Mouse (Mus musculus): Measurements from ENCODE around the gene Ggct. TPM values are rescaled to one million over a fixed set of nuclear protein-coding genes. Genes with fewer than 3 reads are reported as not detected.

Ggct gene
- total RNA-seq, 2 experiments from 2014 or later: 9.3 to 13.7 TPM

- DNase-seq: no peak
- intact Hi-C loops (cut with DNase I): no loop called here
These were observed 5.0 kb upstream of the Ggct start for GRCm38 (mm10) chr6:54997726-54998125.

- intact Hi-C loops (cut with DNase I): no loop called here
- DNase-seq: no peak
These were observed 3.6 kb upstream of the Ggct start for GRCm38 (mm10) chr6:54996361-54996760.

DNA sequence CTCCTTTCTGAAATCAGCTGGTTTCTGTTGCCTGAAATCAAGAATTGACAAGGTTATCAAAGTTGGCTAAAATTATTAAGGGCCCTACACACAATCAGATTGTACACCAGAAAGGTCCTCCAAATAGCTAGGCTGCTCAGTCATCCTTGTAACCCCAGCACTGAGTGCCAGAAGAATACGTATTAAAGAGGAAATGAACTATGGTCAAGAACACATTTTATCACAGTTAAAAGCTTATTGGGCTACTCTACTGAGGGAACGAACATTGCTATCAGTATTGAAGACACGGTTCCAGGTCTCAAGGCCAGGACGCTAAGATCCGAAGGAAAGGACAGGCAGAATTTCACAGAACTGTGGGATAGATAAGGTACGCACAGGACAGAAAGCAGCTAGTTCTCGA lies 609 bp downstream of the Ggct start:
- DNase-seq: no peak
- intact Hi-C loops (cut with DNase I): loop anchor here (2.0 to 5.0 kb wide), 4 partner anchors 19 to 287 kb away; partner anchors contain the start of genes Nod1 and Znrf2

- no peak for DNase-seq
- intact Hi-C loops (cut with DNase I): loop anchor here (5.0 kb wide), 1 partner anchor 174 kb away; the partner anchor contains the start of gene Znrf2
These were observed 1.6 kb downstream of the Ggct start for GRCm38 (mm10) chr6:54991189-54991588.

- intact Hi-C loops (cut with DNase I): no loop called here
- no peak for DNase-seq
These were observed 4.6 kb downstream of the Ggct start for GRCm38 (mm10) chr6:54988141-54988540.

- no peak for DNase-seq
- intact Hi-C loops (cut with DNase I): no loop called here
These were observed 8.7 kb downstream of the Ggct start for GRCm38 (mm10) chr6:54984096-54984495.

GRCm38 (mm10) chr6:54983526-54984050 lies 9.2 kb downstream of the Ggct start:
- no peak for DNase-seq
- intact Hi-C loops (cut with DNase I): no loop called here

GRCm38 (mm10) chr6:54979426-54979825 lies 13.3 kb downstream of the Ggct start:
- intact Hi-C loops (cut with DNase I): loop anchor here (10.0 kb wide), 1 partner anchor 385 kb away; the partner anchor contains the start of genes Fkbp14 and Plekha8
- DNase-seq: no peak

GRCm38 (mm10) chr6:54975616-54976015 lies 17.1 kb downstream of the Ggct start:
- intact Hi-C loops (cut with DNase I): loop anchor here (10.0 kb wide), 1 partner anchor 381 kb away; the partner anchor contains the start of genes Fkbp14 and Plekha8
- DNase-seq: no peak

- intact Hi-C loops (cut with DNase I): loop anchor here (5.0 to 10.0 kb wide), 3 partner anchors 37 to 380 kb away; partner anchors contain the start of genes Fkbp14 and Plekha8
- peak; percentile 36 to 52 for DNase-seq
These were observed 18.2 kb downstream of the Ggct start for GRCm38 (mm10) chr6:54974501-54974900.

GRCm38 (mm10) chr6:54972929-54973211 lies 19.9 kb downstream of the Ggct start:
- DNase-seq: peak; percentile 40 to 46
- intact Hi-C loops (cut with DNase I): loop anchor here (2.0 to 10.0 kb wide), 5 partner anchors 20 to 378 kb away; partner anchors contain the start of genes Fkbp14, Ggct, Plekha8 and Znrf2

DNA sequence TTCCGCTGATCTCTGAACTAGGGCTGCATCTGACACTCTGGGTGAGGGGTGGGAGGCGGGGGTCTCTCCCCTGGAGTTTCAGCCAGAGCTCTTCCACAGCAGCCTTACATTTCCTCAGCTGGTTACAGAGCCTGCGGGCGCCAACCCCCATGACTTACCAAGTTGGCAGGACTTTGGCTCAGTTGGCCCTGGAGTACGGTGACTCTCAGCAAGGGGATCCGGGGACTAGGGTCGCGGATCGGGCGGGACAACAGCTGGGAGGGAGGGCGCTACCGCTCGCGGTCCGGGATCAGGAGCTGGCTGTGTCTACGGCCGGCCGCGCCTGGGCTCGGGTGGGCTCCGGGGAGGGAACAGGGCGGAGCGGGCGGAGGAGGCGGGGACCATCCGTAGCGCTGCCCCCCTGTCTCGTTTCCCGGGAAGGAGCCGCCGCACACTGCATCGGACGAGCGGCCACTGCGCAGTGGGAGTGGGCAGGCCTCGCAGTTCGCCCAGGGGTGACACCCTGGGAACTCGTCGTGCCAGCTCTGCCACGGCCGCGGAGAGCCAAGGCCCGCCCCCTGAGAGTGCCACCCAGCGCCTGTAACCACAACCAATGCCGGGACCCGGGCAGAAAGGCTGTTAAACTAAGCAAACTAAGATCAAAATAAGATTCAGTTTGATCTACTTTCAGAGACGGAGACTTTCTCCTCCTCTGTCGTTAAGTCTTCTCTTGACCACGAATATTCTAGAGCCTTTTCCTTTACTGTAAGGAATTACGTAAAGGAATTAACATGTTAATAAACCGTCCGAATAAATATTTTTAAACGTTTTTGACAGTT lies 20.4 kb downstream of the Ggct start, which contains the start of gene Nod1:
Gene Nod1 (minus strand): TSS at position 502 of the 818 bp plus-strand sequence.
- intact Hi-C loops (cut with DNase I): loop anchor here (2.0 to 10.0 kb wide), 5 partner anchors 20 to 378 kb away; partner anchors contain the start of genes Fkbp14, Ggct, Plekha8 and Znrf2
- DNase-seq: peak; percentile 85 to 89

- intact Hi-C loops (cut with DNase I): loop anchor here (2.0 to 10.0 kb wide), 5 partner anchors 21 to 377 kb away; partner anchors contain the start of genes Fkbp14, Ggct, Plekha8 and Znrf2
- peak; percentile 48 to 57 for DNase-seq
These were observed 21.0 kb downstream of the Ggct start for GRCm38 (mm10) chr6:54971731-54972110.

GRCm38 (mm10) chr6:54970506-54970905 lies 22.2 kb downstream of the Ggct start:
- no peak for DNase-seq
- intact Hi-C loops (cut with DNase I): loop anchor here (5.0 to 10.0 kb wide), 3 partner anchors 33 to 376 kb away; partner anchors contain the start of genes Fkbp14 and Plekha8

- DNase-seq: no peak
- intact Hi-C loops (cut with DNase I): loop anchor here (5.0 to 10.0 kb wide), 3 partner anchors 32 to 375 kb away; partner anchors contain the start of genes Fkbp14 and Plekha8
These were observed 22.9 kb downstream of the Ggct start for GRCm38 (mm10) chr6:54969801-54970200.

DNA sequence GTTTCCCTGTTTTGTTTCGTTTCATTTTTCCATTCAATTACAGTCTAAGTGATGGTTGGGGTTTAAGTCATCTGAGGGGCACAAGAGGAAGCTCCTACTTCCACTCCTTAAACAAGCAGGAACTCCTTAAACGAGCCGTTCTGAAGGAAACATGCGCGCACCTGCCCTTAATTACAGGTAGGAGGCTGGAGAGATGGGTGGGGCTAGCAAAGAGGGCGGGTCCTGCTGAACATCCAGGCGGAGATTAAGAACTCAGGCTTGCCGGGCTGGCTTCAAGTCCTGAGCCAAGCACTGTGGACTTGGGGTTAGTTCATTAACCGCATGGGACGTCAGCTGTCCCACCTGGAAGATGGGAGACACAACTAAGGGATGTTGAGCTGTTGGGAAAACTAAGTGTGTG lies 25.2 kb downstream of the Ggct start:
- DNase-seq: no peak
- intact Hi-C loops (cut with DNase I): no loop called here

GRCm38 (mm10) chr6:54965234-54965633 lies 27.5 kb downstream of the Ggct start:
- intact Hi-C loops (cut with DNase I): no loop called here
- DNase-seq: no peak

GRCm38 (mm10) chr6:54964755-54965154 lies 28.0 kb downstream of the Ggct start:
- intact Hi-C loops (cut with DNase I): no loop called here
- DNase-seq: no peak

- DNase-seq: no peak
- intact Hi-C loops (cut with DNase I): no loop called here
These were observed 29.2 kb downstream of the Ggct start for GRCm38 (mm10) chr6:54963599-54963998.

DNA sequence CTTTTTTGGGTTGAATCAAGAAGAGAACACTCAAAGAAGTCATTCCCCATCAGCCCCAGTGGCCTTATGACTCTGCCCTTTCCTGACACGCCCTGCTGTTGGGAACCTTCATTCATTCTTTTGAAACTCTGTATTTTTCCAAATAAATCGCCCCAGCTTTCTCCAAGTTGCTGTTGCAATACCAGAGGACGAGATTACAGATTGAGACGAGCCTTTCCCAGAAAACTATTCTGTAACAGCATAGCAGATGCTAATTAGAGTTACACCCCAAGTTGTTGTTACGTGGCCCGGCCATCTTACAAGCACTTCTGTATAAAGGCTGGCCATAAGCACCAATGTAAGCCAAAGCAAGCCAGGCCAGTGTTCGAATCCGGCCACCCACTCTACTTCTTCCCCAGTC lies 35.1 kb downstream of the Ggct start:
- intact Hi-C loops (cut with DNase I): no loop called here
- DNase-seq: no peak

DNA sequence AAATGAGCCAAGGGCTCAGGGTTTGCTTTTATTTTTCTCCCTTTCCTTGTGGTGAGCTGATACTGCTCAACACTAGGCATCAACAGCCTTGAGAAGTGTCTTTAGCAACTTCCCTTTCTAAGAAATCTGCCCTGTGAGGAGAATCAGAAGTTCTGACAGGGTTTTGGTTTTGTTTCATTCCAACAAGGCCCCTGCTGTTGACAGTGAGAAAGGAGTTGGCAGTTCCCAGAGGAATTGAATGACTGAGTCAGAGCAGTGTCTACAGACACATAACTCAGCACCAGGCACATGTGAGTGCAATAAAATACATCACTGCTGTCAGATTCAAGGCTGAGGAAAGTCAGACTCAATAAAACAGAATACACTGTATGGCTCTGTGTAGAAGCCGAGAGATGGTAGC lies 36.3 kb downstream of the Ggct start:
- intact Hi-C loops (cut with DNase I): no loop called here
- DNase-seq: no peak
